ENCODE assay signal across 9 mouse cellular contexts in genomic region chr17:25984066-25984465, GRCm38 (mm10). TPM values are rescaled to one million over a fixed set of nuclear protein-coding genes. Genes with fewer than 3 reads are reported as not detected.
DNase-seq lines count a peak whose midpoint lies in the region; ATAC-seq lines count a peak whose summit lies in the region.
"Had no signal": no experiment of that assay in that cellular context is flagged by ENCODE, and none has a peak within 500 bp of the region (broad histone marks: within the 10 kb centered on the region; RNA-seq: fewer than 3 reads in every experiment).

No protein-coding gene starts in this region.

- peaks cover 5% of the 10 kb centered on the region; the same call in 1 of the 2 replicates for H3K36me3 ChIP-seq in kidney, embryonic 14.5 days (ENCODE audit: control insufficient read depth, insufficient read depth, low read length)
- 0 out of 2 replicates have a peak, but pooled peaks cover 6% of the 10 kb centered on the region for H3K36me3 ChIP-seq in embryonic facial prominence, embryonic 15.5 days
- H3K36me3 ChIP-seq in intestine, embryonic 15.5 days, result no peaks in the 10 kb centered on the region
- H3K36me3 ChIP-seq in neural tube, embryonic 12.5 days, result peaks cover 17% of the 10 kb centered on the region; the same call in 1 of the 2 replicates

- no peak overlapping the region for H3K27ac ChIP-seq in kidney, embryonic 14.5 days (ENCODE audit: low read depth, low read length)
- H3K27ac ChIP-seq in embryonic facial prominence, embryonic 15.5 days (replicated peaks), result peak overlapping the region; percentile 89; the same call in 1 of the 2 replicates
- no peak overlapping the region for H3K27ac ChIP-seq in intestine, embryonic 15.5 days
- H3K27ac ChIP-seq in neural tube, embryonic 12.5 days, result no peak overlapping the region

- no peaks in the 10 kb centered on the region for H3K27me3 ChIP-seq in kidney, embryonic 14.5 days (ENCODE audit: control insufficient read depth, insufficient read depth, low read length)
- H3K27me3 ChIP-seq in embryonic facial prominence, embryonic 15.5 days, result no peaks in the 10 kb centered on the region
- H3K27me3 ChIP-seq in intestine, embryonic 15.5 days (replicated peaks), result no peaks in the 10 kb centered on the region
- no peaks in the 10 kb centered on the region for H3K27me3 ChIP-seq in neural tube, embryonic 12.5 days (replicated peaks)

- no peak for DNase-seq in kidney, postnatal 4 days
- DNase-seq in spleen, postnatal 4 days (ENCODE audit: low spot score in 2 of 2), result no peak
- DNase-seq in thymus, adult 18-20 months, result no peak
- DNase-seq in retina, postnatal 1 day, result no peak
- DNase-seq: kidney, postnatal 10 days had no signal

- peak overlapping the region; percentile 92; the same call in 1 of the 2 replicates for H3K4me3 ChIP-seq in kidney, embryonic 14.5 days (ENCODE audit: low read length)
- H3K4me3 ChIP-seq in embryonic facial prominence, embryonic 15.5 days (replicated peaks), result peak overlapping the region; percentile 94
- peak overlapping the region; percentile 75; the same call in 1 of the 2 replicates for H3K4me3 ChIP-seq in intestine, embryonic 15.5 days (replicated peaks)
- H3K4me3 ChIP-seq in neural tube, embryonic 12.5 days, result no peak overlapping the region

- H3K9me3 ChIP-seq in kidney, embryonic 14.5 days (ENCODE audit: control insufficient read depth, low read length), result no peaks in the 10 kb centered on the region
- no peaks in the 10 kb centered on the region for H3K9me3 ChIP-seq in embryonic facial prominence, embryonic 15.5 days (replicated peaks)
- no peaks in the 10 kb centered on the region for H3K9me3 ChIP-seq in intestine, embryonic 15.5 days
- H3K9me3 ChIP-seq in neural tube, embryonic 12.5 days, result no peaks in the 10 kb centered on the region

- H3K4me2 ChIP-seq in kidney, embryonic 14.5 days (replicated peaks; ENCODE audit: low read depth, low read length), result peak overlapping the region; percentile 86
- H3K4me2 ChIP-seq in embryonic facial prominence, embryonic 15.5 days (replicated peaks), result peak overlapping the region; percentile 75
- H3K4me2 ChIP-seq in intestine, embryonic 15.5 days (replicated peaks), result peak overlapping the region; percentile 73
- H3K4me2 ChIP-seq in neural tube, embryonic 12.5 days (replicated peaks), result peak overlapping the region; percentile 91

- peaks cover 14% of the 10 kb centered on the region; the same call in 1 of the 2 replicates for H3K4me1 ChIP-seq in kidney, embryonic 14.5 days (ENCODE audit: control insufficient read depth, insufficient read depth, low read length)
- H3K4me1 ChIP-seq in embryonic facial prominence, embryonic 15.5 days, result peaks cover 45% of the 10 kb centered on the region
- H3K4me1 ChIP-seq in intestine, embryonic 15.5 days (replicated peaks), result peaks cover 26% of the 10 kb centered on the region; the same call in 1 of the 2 replicates
- H3K4me1 ChIP-seq in neural tube, embryonic 12.5 days, result peaks cover 10% of the 10 kb centered on the region

- no peak for ATAC-seq in kidney, embryonic 14.5 days (ENCODE audit: low FRiP score, low TSS enrichment)
- ATAC-seq in embryonic facial prominence, embryonic 15.5 days (ENCODE audit: insufficient number of reproducible peaks, low FRiP score, low TSS enrichment, low read depth), result no peak
- no peak for ATAC-seq in intestine, embryonic 15.5 days
- ATAC-seq in neural tube, embryonic 12.5 days (ENCODE audit: low FRiP score, low read depth), result no peak

- 97% methylated on average over 1 of the region's 1 CpGs for whole genome bisulfite sequencing in kidney, embryonic 14.5 days
- WGBS in embryonic facial prominence, embryonic 15.5 days, result 100% methylated on average over 1 of the region's 1 CpGs
- 100% methylated on average over 1 of the region's 1 CpGs for WGBS in intestine, embryonic 15.5 days
- WGBS in neural tube, embryonic 12.5 days, result 93% methylated on average over 1 of the region's 1 CpGs

- peak overlapping the region; percentile 91; the same call in 1 of the 2 replicates for H3K9ac ChIP-seq in kidney, embryonic 14.5 days (ENCODE audit: low read depth, low read length)
- H3K9ac ChIP-seq in embryonic facial prominence, embryonic 15.5 days, result no peak overlapping the region
- peak overlapping the region; percentile 5; the same call in 1 of the 2 replicates for H3K9ac ChIP-seq in intestine, embryonic 15.5 days
- H3K9ac ChIP-seq in neural tube, embryonic 12.5 days, result no peak overlapping the region

RNA-seq across cellular contexts. Expression of gene Capn15, which starts 1.5 kb away (rescaled TPM):
- 27.1 and 35.3 TPM in 2 replicates for polyA plus RNA-seq in kidney, embryonic 14.5 days (2014; fragmentation: Nextera tagmentation; extraction: Ambion mirVana)
- 24.5 and 29.8 TPM in 2 replicates for polyA plus RNA-seq in embryonic facial prominence, embryonic 15.5 days (2015; fragmentation: Nextera tagmentation; extraction: Ambion mirVana)
- 18.5 and 25.1 TPM in 2 replicates for polyA plus RNA-seq in intestine, embryonic 15.5 days (2015; fragmentation: Nextera tagmentation; extraction: Ambion mirVana)
- 28.2 and 31.5 TPM in 2 replicates for polyA plus RNA-seq in neural tube, embryonic 12.5 days (2016; fragmentation: Nextera tagmentation; extraction: Ambion mirVana)

RNA-seq across cellular contexts. Expression of gene A930017K11Rik, which starts 31.7 kb away (rescaled TPM):
- polyA plus RNA-seq in kidney, embryonic 14.5 days (2014; fragmentation: Nextera tagmentation; extraction: Ambion mirVana), result 2.8 and 4.4 TPM in 2 replicates
- polyA plus RNA-seq in embryonic facial prominence, embryonic 15.5 days (2015; fragmentation: Nextera tagmentation; extraction: Ambion mirVana), result 0.24 and 0.28 TPM in 2 replicates
- polyA plus RNA-seq in intestine, embryonic 15.5 days (2015; fragmentation: Nextera tagmentation; extraction: Ambion mirVana), result 0.20 and 0.28 TPM in 2 replicates
- polyA plus RNA-seq in neural tube, embryonic 12.5 days (2016; fragmentation: Nextera tagmentation; extraction: Ambion mirVana), result 0.08 TPM in 2 replicates

RNA-seq across cellular contexts. Expression of gene Nhlrc4, which starts 39.3 kb away (rescaled TPM):
- 0.28 and 0.43 TPM in 2 replicates for polyA plus RNA-seq in kidney, embryonic 14.5 days (2014; fragmentation: Nextera tagmentation; extraction: Ambion mirVana)
- 2.7 and 5.8 TPM in 2 replicates for polyA plus RNA-seq in embryonic facial prominence, embryonic 15.5 days (2015; fragmentation: Nextera tagmentation; extraction: Ambion mirVana)
- polyA plus RNA-seq in intestine, embryonic 15.5 days (2015; fragmentation: Nextera tagmentation; extraction: Ambion mirVana), result 0.10 and 0.46 TPM in 2 replicates
- polyA plus RNA-seq in neural tube, embryonic 12.5 days (2016; fragmentation: Nextera tagmentation; extraction: Ambion mirVana), result 0.11 and 0.14 TPM in 2 replicates

RNA-seq across cellular contexts. Expression of gene Pigq, which starts 39.3 kb away (rescaled TPM):
- 51.5 and 77.2 TPM in 2 replicates for polyA plus RNA-seq in kidney, embryonic 14.5 days (2014; fragmentation: Nextera tagmentation; extraction: Ambion mirVana)
- polyA plus RNA-seq in embryonic facial prominence, embryonic 15.5 days (2015; fragmentation: Nextera tagmentation; extraction: Ambion mirVana), result 51.1 and 58.4 TPM in 2 replicates
- 52.1 and 56.4 TPM in 2 replicates for polyA plus RNA-seq in intestine, embryonic 15.5 days (2015; fragmentation: Nextera tagmentation; extraction: Ambion mirVana)
- 54.7 and 57.3 TPM in 2 replicates for polyA plus RNA-seq in neural tube, embryonic 12.5 days (2016; fragmentation: Nextera tagmentation; extraction: Ambion mirVana)

Comparison
In these comparisons a context has a peak if more than half of its experiments do, and no peak if none do; other contexts are left out.
1. H3K9ac ChIP-seq: peak in kidney, embryonic 14.5 days (single experiment) and intestine, embryonic 15.5 days (single experiment); none in embryonic facial prominence, embryonic 15.5 days (single experiment) and neural tube, embryonic 12.5 days (single experiment).
2. Peak in every context shown above with its lines, with median percentiles within 50 percentile points of each other: H3K4me2 ChIP-seq.